Mouse (Mus musculus): Measurements from ENCODE around the gene Olfr878.

GRCm38 (mm10) chr9:37932519-37932918 is 14.9 kb downstream of the Olfr878 start:
- TF ChIP-seq ZMIZ1 (IDR thresholded peaks at IDR 0.05; ENCODE audit: low read depth, low read length) (no peak), EP300 (IDR thresholded peaks at IDR 0.05; ENCODE audit: low read length) (no peak)
